Mouse (Mus musculus): ENCODE results near the gene Guca1a.

Gene Guca1a

DNA sequence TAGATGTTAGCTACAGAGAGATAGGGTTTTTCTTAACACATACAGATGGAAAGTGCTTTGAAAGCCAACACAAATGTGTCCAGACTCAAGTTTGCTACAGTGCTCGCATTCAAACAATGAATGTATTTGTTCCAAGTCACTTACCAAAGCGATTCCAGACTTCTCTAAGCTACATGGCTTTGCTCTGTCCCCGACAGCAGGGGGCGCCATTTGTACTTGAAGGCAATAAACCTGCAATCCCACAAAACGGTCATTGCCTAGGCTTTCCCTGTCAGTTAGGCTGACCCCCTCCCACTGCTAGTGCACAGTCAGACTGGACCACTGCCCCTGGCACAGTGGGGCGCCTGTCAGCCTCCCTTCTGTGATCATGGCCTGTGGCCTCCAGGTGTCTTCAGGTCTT is 40.4 kb downstream of the Guca1a start:
- no peaks in the 10 kb centered on the region for H3K27me3 ChIP-seq (ENCODE audit: insufficient read depth, low read length)
- H3K4me3 ChIP-seq (replicated peaks; ENCODE audit: low read length): no peak overlapping the region
- TF ChIP-seq NANOG (IDR thresholded peaks at IDR 0.05; ENCODE audit: borderline replicate concordance, low read length) (no peak), CTCF (conservative IDR thresholded peaks at IDR 0.05; ENCODE audit: low read length) (peak; percentile 87)
- H3K9me3 ChIP-seq (ENCODE audit: low read length): peaks cover 10% of the 10 kb centered on the region
- no peaks in the 10 kb centered on the region for H3K4me1 ChIP-seq (replicated peaks; ENCODE audit: low read depth, low read length)
- peaks cover 36% of the 10 kb centered on the region for H3K36me3 ChIP-seq (ENCODE audit: insufficient read depth, low read length)

GRCm38 (mm10) chr17:47349721-47350319 is 50.6 kb downstream of the Guca1a start:
- TF ChIP-seq NANOG (IDR thresholded peaks at IDR 0.05; ENCODE audit: borderline replicate concordance, low read length): no peak; the same call in 1 of the 2 replicates
- no peak for TF ChIP-seq CTCF (conservative IDR thresholded peaks at IDR 0.05; ENCODE audit: low read length)
- 0 out of 2 replicates have a peak, but pooled peaks have one; percentile 24 for TF ChIP-seq POU5F1 (IDR thresholded peaks at IDR 0.05; ENCODE audit: borderline replicate concordance, low read length)
- peaks cover 62% of the 10 kb centered on the region for H3K9me3 ChIP-seq (ENCODE audit: low read length)
- H3K36me3 ChIP-seq (ENCODE audit: insufficient read depth, low read length): peaks cover 83% of the 10 kb centered on the region
- peaks cover 4% of the 10 kb centered on the region for H3K4me1 ChIP-seq (replicated peaks; ENCODE audit: low read depth, low read length)
- no peaks in the 10 kb centered on the region for H3K27me3 ChIP-seq (ENCODE audit: insufficient read depth, low read length)
- no peak overlapping the region for H3K4me3 ChIP-seq (replicated peaks; ENCODE audit: low read length)
